Mouse (Mus musculus) layer of hippocampus, postnatal 25 days (tissue): Measurements from ENCODE around the gene Gpha2. TPM values are rescaled to one million over a fixed set of nuclear protein-coding genes. Genes with fewer than 3 reads are reported as not detected.

Source experiments
- DNase-seq, 2 experiments: peaks; one replicate each; pipeline ENCODE4 v3.0.0; 2022; ENCODE audit warnings: mixed read lengths in 2 of 2, low spot score in 1 of 2; ENCODE audit errors: extremely low spot score in 1 of 2
- microRNA-seq, 2 experiments: library from miRNA; unstranded; fragments of <30 nt; microRNA quantifications; one replicate each; pipeline ENCODE4 v1.2.0; 2021
- total RNA-seq, 2 experiments: library from RNA; stranded (reverse); gene quantifications; 2 replicates each; pipeline ENCODE4 v1.2.3; 2021

Gpha2 gene
- total RNA-seq, 2 experiments from 2014 or later, result not detected

DNA sequence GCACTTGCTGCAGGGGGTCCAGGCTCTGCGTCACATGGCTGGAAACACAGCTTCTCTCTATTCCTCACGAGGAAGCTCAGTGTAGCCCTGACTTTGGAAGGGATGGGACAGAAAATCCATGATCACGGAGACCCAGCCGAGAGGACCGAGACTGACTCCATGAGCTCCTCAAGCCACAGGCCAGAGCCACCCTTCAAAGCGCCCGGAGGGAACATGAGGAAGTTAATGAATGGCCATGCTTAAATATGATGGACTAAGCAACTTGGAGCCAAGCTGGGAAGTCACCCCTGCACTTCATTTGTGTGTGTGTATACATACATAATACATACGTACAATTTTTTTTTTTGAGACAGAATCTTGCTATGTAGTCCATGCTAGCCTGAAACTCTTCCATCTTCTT is 45.0 kb downstream of the Gpha2 start:
- DNase-seq, result no peak

DNA sequence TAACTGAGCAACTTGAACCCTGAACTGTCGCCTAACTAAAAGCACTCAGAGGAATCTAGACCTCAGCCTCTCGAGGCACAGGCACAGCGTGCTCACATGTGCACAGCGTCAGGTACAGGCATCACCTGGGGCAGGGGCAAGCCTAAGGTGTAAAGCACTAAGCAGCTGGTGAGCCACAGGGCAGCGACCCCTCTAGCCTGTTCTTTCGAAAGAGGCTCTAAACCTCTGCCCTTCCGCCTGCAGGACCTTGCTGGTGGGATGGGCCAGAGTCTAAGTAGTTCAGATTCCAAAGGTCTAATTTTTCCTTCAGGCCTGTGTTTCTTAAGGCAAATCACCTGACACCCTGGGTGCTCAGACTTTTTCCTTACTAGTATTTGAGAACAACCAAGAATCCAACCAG is 45.9 kb downstream of the Gpha2 start:
- DNase-seq, result no peak

- no peak for DNase-seq
Measured at GRCm38 (mm10) chr19:6272738-6273137, 46.6 kb downstream of the Gpha2 start.

DNA sequence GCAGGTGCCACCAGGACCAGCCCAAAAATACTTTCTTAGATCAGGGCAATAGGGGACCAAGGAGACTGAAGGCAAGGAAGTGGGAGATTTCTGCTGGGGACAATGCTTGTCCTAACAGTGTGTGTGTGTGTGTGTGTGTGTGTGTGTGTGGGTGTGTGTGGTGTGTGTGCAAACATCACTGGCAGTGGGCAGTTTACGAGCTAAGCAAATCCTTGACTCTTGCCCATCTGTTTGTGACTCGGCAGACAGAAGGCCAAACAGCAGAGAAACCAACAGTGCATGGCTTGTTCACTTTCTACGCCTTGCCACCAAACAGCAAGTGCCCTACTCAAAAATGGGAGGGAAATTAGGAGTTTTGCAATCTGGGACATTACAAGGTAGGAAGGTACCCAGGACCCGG is 47.4 kb downstream of the Gpha2 start:
- DNase-seq, result no peak

GRCm38 (mm10) chr19:6273998-6274608 is 47.9 kb downstream of the Gpha2 start:
- DNase-seq, result no peak

DNA sequence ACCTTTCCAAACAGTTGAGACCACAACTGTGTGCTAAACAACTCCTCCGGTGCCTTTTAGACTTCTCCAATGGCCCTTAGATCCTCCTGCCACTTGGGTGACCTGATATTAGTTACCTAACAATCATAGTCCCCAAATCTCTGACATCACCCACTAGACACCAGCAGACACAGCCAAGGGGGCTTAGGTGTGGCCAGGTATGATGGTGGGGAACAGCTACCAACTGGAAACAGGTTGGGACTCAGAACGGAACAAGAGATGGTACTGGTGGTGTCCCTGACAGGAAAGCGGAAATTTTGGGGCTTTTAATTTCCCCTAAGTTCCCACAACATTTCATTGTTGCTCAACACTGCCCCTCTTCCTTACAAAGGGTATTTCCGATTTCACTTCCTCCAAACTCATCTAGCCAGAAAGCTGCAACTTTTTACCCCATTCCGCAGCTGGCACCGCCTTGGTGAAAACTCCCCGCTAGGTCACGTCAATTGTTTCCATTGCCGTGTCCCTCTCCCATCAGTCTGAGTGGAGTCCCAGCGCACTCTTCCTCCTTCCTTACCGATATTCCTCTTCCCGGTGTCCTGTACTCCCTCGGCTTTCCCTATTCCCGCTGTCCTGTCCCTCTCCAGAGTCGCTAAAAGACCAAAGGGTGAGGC is 49.7 kb downstream of the Gpha2 start:
- no peak for DNase-seq

- DNase-seq, result peak; percentile 93 to 94
Measured at GRCm38 (mm10) chr19:6276426-6277421, 50.5 kb downstream of the Gpha2 start, which contains the start of gene Ehd1. Gene Ehd1, plus strand, starts transcription at chr19:6276725.

Small RNA genes lying within 50 kb of the gene (microRNA-seq; reads per million reads assigned to microRNA genes)
- gene Mir192, result 8.6 to 30.5 reads per million in 2 experiments
- gene Mir194-2, result 24.1 to 25.9 reads per million in 2 experiments

Other genes with a start within 250 kb of the Gpha2 start
- gene Slc22a20, start 240.2 kb upstream of the Gpha2 start, total RNA-seq, result not detected
- gene Capn1, start 210.5 kb upstream of the Gpha2 start, total RNA-seq, result 10 to 100 TPM; 20.5 to 21.9 TPM
- gene Syvn1, start 179.8 kb upstream of the Gpha2 start, total RNA-seq, result 10 to 100 TPM; 41.8 to 45.7 TPM
- gene Mrpl49, start 168.6 kb upstream of the Gpha2 start, total RNA-seq, result 10 to 100 TPM; 43.1 to 47.4 TPM
- 100 to 1,000 TPM; 588 to 687 TPM for gene Fau, start 168.5 kb upstream of the Gpha2 start, total RNA-seq
- 10 to 100 TPM; 38.0 to 41.5 TPM for gene Znhit2, start 165.2 kb upstream of the Gpha2 start, total RNA-seq
- 10 to 100 TPM; 27.8 to 28.8 TPM for gene Tm7sf2, start 158.0 kb upstream of the Gpha2 start, total RNA-seq
- gene Vps51, start 149.1 kb upstream of the Gpha2 start, total RNA-seq, result 10 to 100 TPM; 83.7 to 96.3 TPM
- gene Tmem262, start 146.3 kb upstream of the Gpha2 start, total RNA-seq, result not detected
- not detected for gene Gm28374, start 144.1 kb upstream of the Gpha2 start, total RNA-seq
- 10 to 100 TPM; 37.1 to 44.2 TPM for gene Zfpl1, start 141.4 kb upstream of the Gpha2 start, total RNA-seq
- gene Cdca5, start 141.4 kb upstream of the Gpha2 start, total RNA-seq, result under 1 TPM in 1 of 2 experiments, not detected in 1; 0.37 TPM
- not detected for gene AC131692.1, start 132.0 kb upstream of the Gpha2 start, total RNA-seq
- gene Naaladl1, start 120.6 kb upstream of the Gpha2 start, total RNA-seq, result not detected
- gene Sac3d1, start 107.7 kb upstream of the Gpha2 start, total RNA-seq, result 10 to 100 TPM; 15.5 to 17.9 TPM
- gene Snx15, start 98.1 kb upstream of the Gpha2 start, total RNA-seq, result 10 to 100 TPM; 36.7 to 40.7 TPM
- under 1 TPM; 0.45 to 0.69 TPM for gene Batf2, start 85.4 kb upstream of the Gpha2 start, total RNA-seq
- 10 to 100 TPM; 75.5 to 76.1 TPM for gene Arl2, start 84.8 kb upstream of the Gpha2 start, total RNA-seq
- gene Majin, start 42.0 kb upstream of the Gpha2 start, total RNA-seq, result not detected
- gene Ppp2r5b, start 9.5 kb downstream of the Gpha2 start, total RNA-seq, result 100 to 1,000 TPM; 137 to 146 TPM
- gene Atg2a, start 15.3 kb downstream of the Gpha2 start, total RNA-seq, result 10 to 100 TPM; 31.1 to 38.3 TPM
- gene Ehd1, start 50.3 kb downstream of the Gpha2 start, total RNA-seq, result 10 to 100 TPM; 84.9 to 88.6 TPM
- gene Cdc42bpg, start 80.1 kb downstream of the Gpha2 start, total RNA-seq, result 1 to 10 TPM; 3.9 to 4.6 TPM
- gene Men1, start 108.6 kb downstream of the Gpha2 start, total RNA-seq, result 10 to 100 TPM; 63.3 to 64.8 TPM
- gene Map4k2, start 114.8 kb downstream of the Gpha2 start, total RNA-seq, result 10 to 100 TPM; 66.3 to 78.4 TPM
- 100 to 1,000 TPM; 180 to 215 TPM for gene Sf1, start 137.3 kb downstream of the Gpha2 start, total RNA-seq
- 10 to 100 TPM; 26.6 to 32.3 TPM for gene Pygm, start 158.0 kb downstream of the Gpha2 start, total RNA-seq
- 10 to 100 TPM; 29.3 to 29.8 TPM for gene Rasgrp2, start 173.0 kb downstream of the Gpha2 start, total RNA-seq
- 100 to 1,000 TPM; 404 to 465 TPM for gene Nrxn2, start 192.4 kb downstream of the Gpha2 start, total RNA-seq